Mouse (Mus musculus) large intestine, adult 2 months (tissue): ENCODE results near the gene Pip5k1b. TPM values are rescaled to one million over a fixed set of nuclear protein-coding genes. Genes with fewer than 3 reads are reported as not detected.
A peak's percentile ranks its signal among the peaks of the same experiment; 100 is the strongest.
"Not testable (repeated sequence)": the region's sequence is repeated elsewhere in the genome, so short reads cannot be mapped to it uniquely, and the experiment has no call there.

Source experiments
- DNase-seq: peaks from one replicate; pipeline ENCODE4 v3.0.0-alpha.2; 2012; ENCODE audit warnings: low read depth, low spot score
- WGBS: fragments of 180-500 bp; shearing (Covaris S2); methylation state at CpG from one replicate; pipeline ENCODE4 v1.1.7; 2018; 5-methylcytosine and 5-hydroxymethylcytosine counted together
- polyA plus RNA-seq: library from polyadenylated mRNA; depleted of rRNA; stranded (reverse); fragments of >200 nt; gene quantifications from 2 replicates; pipeline ENCODE4 v1.2.3, GENCODE M21; 2012; rRNA removed

Pip5k1b gene
- 31.2 and 39.1 TPM in 2 replicates for polyA plus RNA-seq

GRCm38 (mm10) chr19:24555466-24555903 lies at the start of gene Pip5k1b:
TSS of gene Pip5k1b (minus strand) at chr19:24555872.
- 1% methylated on average over 39 of the region's 39 CpGs for WGBS
- peak; percentile 24 for DNase-seq

GRCm38 (mm10) chr19:24604105-24604504 lies 48.4 kb upstream of the Pip5k1b start:
- 36% methylated on average over 4 of the region's 4 CpGs for WGBS
- DNase-seq: no peak

- WGBS: 80% methylated on average over 4 of the region's 4 CpGs
- no peak for DNase-seq
Measured at GRCm38 (mm10) chr19:24603431-24603830, 47.8 kb upstream of the Pip5k1b start.

- 41% methylated on average over 2 of the region's 2 CpGs for WGBS
- no peak for DNase-seq
Measured at GRCm38 (mm10) chr19:24586726-24587125, 31.1 kb upstream of the Pip5k1b start.

- DNase-seq: no peak
- 96% methylated on average over 5 of the region's 5 CpGs for WGBS
Measured at GRCm38 (mm10) chr19:24585171-24585570, 29.5 kb upstream of the Pip5k1b start.

- no peak for DNase-seq
- WGBS: 88% methylated on average over 8 of the region's 8 CpGs
Measured at GRCm38 (mm10) chr19:24583956-24584355, 28.3 kb upstream of the Pip5k1b start.

- DNase-seq: no peak
- 93% methylated on average over 13 of the region's 13 CpGs for WGBS
Measured at GRCm38 (mm10) chr19:24576125-24576524, 20.5 kb upstream of the Pip5k1b start.

- no peak for DNase-seq
- 61% methylated on average over 7 of the region's 7 CpGs for WGBS
Measured at GRCm38 (mm10) chr19:24571756-24572181, 16.1 kb upstream of the Pip5k1b start.

GRCm38 (mm10) chr19:24570969-24571368 lies 15.3 kb upstream of the Pip5k1b start:
- no peak for DNase-seq
- WGBS: 72% methylated on average over 8 of the region's 8 CpGs

GRCm38 (mm10) chr19:24557456-24557855 lies 1.8 kb upstream of the Pip5k1b start:
- DNase-seq: no peak
- 6% methylated on average over 11 of the region's 11 CpGs for WGBS

GRCm38 (mm10) chr19:24556585-24556966 lies 904 bp upstream of the Pip5k1b start:
- no peak for DNase-seq
- under 1% methylated on average over 12 of the region's 12 CpGs for WGBS

GRCm38 (mm10) chr19:24555904-24556584 lies 372 bp upstream of the Pip5k1b start:
- DNase-seq: peak; percentile 53
- under 1% methylated on average over 74 of the region's 74 CpGs for WGBS

GRCm38 (mm10) chr19:24554911-24555465 lies 684 bp downstream of the Pip5k1b start:
- DNase-seq: peak; percentile 25
- 1% methylated on average over 19 of the region's 19 CpGs for WGBS

GRCm38 (mm10) chr19:24554425-24554824 lies 1.2 kb downstream of the Pip5k1b start:
- WGBS: 11% methylated on average over 4 of the region's 4 CpGs
- peak; percentile 52 for DNase-seq

GRCm38 (mm10) chr19:24553291-24554075 lies 2.2 kb downstream of the Pip5k1b start:
- peak; percentile 51 for DNase-seq
- 33% methylated on average over 12 of the region's 12 CpGs for WGBS

- DNase-seq: not testable (repeated sequence)
- WGBS: 40% methylated on average over 6 of the region's 6 CpGs
Measured at GRCm38 (mm10) chr19:24552641-24553040, 3.0 kb downstream of the Pip5k1b start.

- no peak for DNase-seq
- 62% methylated on average over 3 of the region's 3 CpGs for WGBS
Measured at GRCm38 (mm10) chr19:24551196-24551954, 4.3 kb downstream of the Pip5k1b start.

GRCm38 (mm10) chr19:24550778-24551177 lies 4.9 kb downstream of the Pip5k1b start:
- DNase-seq: no peak
- WGBS: 72% methylated on average over 7 of the region's 7 CpGs

- WGBS: 94% methylated on average over 2 of the region's 2 CpGs
- DNase-seq: no peak
Measured at GRCm38 (mm10) chr19:24550016-24550415, 5.7 kb downstream of the Pip5k1b start.

GRCm38 (mm10) chr19:24548337-24548736 lies 7.3 kb downstream of the Pip5k1b start:
- DNase-seq: no peak
- 94% methylated on average over 9 of the region's 9 CpGs for WGBS
